Mouse (Mus musculus): ENCODE results near the gene Poldip3. TPM values are rescaled to one million over a fixed set of nuclear protein-coding genes. Genes with fewer than 3 reads are reported as not detected.

Gene Poldip3
- total RNA-seq, 2 experiments from 2014 or later: 82.6 to 83.2 TPM

DNA sequence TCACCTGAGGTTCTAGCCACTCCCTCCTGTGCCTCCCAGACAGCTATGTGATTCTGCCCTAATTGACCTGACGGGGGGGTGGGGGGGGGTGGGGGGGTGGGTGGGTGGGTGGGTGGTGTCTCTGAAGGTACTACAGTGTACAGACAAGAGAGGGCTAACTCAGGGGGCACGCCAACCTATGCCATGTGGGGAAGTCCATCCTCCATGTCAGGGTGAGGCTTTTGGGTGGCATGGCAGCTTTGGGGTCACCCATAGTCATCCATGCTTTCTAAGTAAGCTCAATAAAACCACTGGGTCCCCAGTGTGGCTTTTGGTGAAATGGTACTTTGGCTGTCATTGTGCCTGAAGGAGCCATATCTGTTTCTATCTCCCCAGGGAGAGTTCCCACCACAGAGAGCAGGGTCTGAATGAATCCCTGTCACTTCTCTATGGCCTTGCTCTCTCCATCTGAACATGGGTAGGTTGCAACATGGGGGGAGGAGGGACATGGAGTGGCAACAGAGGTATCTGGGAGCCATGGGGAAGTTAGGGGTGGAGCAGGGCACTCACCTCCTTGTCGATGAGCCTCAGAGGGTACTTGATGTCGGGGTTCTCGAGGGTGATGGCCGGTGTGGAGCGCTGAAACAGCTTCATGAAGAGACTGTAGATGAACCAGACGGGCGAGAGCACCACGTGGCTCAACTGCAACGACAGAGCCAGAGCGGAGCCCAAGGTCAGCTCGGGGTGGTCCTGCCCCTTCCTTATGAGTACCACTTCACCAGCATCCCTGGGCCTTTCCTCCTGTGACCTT, 16.5 kb upstream of the Poldip3 start:
- no peak for DNase-seq (ENCODE audit: low spot score in 2 of 2)

DNA sequence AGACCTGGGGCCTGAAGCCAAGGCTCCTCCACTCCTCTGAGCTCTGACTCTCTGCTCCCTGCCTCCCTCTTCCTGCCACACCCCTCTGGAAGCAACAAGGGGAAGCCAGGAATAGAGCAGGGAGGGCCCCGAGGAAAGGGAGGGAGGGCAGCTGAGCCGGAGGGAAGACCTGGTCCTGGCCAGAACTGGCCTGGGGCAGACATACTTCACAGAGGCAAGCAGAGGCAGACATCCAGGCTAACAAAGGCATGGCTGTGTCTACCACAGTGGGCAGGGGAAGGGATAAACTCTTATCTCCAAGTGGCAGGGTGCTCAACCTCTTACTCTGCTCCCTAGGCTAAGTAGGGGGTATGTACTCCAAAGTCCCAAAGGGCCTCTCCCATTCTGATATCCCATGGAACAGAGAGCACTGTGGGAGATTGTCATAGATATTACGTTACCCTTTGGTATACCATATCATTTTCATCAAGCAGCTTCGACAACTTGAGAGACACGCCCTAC, 15.8 kb upstream of the Poldip3 start:
- DNase-seq (ENCODE audit: low spot score in 2 of 2): no peak

DNA sequence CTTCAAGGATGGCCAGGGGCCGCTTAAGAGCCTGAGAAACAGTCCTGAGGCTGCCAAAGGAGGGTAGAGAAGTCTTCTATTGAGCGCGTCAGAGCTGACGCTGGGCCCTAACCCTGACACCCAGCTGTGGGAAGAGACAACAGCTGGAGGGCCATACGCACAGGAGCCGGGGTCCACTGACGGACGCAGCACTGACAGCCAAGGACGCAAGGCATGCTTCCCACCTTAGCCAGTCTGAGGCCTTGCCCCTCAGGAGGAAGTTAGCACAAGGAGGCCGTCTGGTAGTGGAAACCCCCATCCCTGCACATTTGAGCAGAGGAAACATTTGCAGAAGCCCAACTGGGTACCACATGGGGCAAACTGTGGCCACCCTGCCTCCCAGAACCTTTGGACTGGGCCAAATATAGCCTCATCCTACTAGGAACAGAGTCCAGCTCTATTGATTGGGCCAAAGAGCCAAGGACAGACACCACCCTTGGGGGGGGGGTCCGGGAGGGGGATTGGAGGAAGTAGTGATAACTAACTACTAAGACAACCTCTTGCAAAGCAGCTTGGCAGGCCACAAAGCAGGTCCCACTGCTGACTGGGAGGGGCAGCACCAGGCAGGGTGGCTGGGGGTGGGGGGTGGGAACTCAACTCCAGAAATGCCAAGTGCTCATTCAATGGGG, 13.8 kb upstream of the Poldip3 start:
- DNase-seq (ENCODE audit: low spot score in 2 of 2): no peak

DNA sequence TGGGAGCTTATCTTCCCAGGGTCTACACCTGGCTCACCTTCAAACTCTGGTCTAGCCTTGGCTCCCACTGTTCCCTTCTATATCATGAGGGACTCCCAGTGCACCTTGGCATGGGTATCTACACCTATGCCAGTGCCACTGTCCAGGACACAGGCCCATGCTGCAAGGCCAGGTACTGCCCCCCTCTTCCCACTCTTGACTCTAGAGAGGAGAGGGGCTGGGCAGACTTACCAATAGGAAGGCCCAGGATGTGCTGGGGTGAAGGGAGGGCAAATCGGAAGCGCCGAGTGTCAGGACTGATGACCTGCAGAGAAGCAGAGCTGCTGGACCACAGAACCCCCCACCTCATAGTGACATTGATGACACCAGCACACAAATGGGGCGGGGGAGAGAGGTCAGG, 12.8 kb upstream of the Poldip3 start:
- no peak for DNase-seq (ENCODE audit: low spot score in 2 of 2)

DNA sequence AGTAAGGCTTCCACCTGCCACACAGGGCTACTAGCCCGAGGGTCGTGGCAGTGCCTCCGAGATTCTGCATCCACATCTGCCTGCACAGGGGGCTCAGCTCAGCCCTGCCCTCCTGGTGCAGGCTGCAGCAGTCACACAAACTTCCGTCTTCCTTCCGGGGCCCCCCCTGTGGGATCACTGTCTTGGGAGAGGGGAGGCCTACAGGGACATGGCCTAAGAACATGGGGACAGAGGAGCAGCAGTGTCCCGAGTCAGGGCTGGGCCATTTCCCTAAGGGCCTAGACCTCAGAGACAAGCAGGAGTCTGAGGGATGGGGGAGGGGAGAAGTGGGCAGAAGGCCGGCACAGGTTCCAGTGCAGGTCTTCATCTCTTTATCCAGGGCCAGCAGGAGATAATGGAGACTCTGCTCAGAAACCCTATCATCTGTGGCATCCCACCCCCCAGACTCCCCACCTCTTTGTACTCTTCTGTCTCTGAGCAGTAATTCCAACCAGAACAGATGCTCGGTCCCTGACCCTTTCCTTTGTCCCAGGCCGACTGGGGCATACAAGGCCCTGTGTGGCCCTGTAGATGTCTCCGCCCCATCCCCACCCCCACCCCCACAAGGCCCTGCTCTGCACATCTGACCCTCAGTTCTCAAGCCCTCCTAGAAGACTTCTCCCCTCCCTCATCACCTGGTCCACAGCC, 12.0 kb upstream of the Poldip3 start:
- DNase-seq (ENCODE audit: low spot score in 2 of 2): no peak

DNA sequence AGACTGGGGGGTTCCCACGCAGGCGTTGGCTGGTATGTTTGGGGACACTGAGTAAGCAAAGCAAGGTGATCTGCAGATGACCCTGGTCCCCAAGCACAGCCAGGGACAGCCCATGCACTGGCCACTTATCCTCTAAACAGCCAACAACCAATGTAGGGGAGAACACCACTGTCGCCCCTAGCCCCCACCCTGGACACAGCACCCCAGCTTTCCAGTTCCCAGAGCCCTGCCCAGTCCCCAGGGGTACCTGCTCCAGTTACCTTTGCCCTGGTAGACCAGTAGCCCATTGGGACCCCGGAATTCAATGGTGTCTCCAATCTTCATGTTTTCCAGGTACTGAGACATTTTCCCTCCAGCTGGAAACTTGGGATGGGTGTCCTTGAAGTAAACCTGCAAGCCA, 11.4 kb upstream of the Poldip3 start:
- no peak for DNase-seq (ENCODE audit: low spot score in 2 of 2)

DNA sequence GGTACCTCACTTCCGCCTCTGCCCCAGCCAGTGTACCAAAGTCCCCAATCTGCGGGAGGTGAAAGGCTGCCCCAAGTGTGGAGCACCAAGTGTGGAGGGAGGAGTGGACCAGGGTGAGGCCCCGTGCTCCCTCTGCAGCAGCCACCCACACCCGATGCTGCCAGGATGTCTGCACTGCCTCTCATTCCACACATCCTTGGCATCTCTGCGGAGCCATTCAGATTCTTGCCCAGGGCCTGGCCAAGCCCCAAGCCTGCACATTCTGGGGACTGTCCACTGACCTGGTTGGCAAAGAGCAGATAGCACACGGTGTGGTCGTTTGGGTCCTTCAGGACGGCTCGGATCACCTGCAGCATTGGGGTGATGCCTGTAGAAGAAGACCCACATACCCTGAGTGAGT, 10.6 kb upstream of the Poldip3 start:
- DNase-seq (ENCODE audit: low spot score in 2 of 2): no peak

DNA sequence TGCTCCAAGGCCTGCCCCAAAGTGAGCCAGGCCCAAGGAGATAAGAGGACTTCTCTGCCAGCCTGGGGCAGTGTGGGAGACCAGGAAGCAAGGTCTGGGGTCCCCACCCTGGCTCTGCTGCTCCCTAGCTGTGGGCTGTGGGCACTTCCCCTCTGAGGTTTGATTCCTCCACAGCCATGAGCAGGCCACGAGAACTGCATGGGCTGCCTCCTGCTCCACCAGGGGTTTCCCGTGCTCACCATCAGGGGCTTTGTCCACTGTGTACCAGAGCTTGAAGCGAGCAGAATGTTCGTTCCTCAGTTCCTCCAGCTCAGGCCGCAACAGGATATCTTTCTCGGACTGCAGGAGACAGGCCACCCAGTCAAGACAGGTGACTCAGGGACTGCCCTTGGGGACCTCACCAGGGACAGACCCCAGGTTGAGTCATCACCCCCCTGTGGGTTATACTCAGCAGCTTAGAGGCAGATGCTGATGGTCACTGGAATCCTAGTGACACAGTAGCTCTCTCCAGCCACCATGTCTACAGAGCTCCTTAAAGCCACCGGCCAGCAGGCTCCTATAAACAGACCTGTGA, 9.5 kb upstream of the Poldip3 start:
- DNase-seq (ENCODE audit: low spot score in 2 of 2): no peak

DNA sequence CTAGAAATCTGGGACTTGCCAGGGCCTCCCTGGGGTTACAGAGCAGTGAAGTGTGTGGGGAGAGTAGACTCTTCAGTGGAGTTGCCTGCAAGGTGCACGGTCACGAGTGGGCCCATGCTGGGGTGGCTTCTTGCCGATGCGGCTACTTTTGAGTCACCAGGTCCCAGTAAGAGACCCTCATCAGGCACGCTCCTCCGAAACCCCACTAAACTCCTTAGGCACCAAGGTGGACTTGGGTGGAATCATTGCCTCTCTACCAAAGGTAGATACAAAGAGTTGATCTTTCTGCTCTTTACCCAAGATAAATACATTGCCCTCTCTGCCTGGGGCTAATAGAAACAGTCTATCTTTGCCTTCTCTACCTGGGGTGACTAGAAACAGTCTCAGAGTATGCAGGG, 8.5 kb upstream of the Poldip3 start:
- no peak for DNase-seq (ENCODE audit: low spot score in 2 of 2)

DNA sequence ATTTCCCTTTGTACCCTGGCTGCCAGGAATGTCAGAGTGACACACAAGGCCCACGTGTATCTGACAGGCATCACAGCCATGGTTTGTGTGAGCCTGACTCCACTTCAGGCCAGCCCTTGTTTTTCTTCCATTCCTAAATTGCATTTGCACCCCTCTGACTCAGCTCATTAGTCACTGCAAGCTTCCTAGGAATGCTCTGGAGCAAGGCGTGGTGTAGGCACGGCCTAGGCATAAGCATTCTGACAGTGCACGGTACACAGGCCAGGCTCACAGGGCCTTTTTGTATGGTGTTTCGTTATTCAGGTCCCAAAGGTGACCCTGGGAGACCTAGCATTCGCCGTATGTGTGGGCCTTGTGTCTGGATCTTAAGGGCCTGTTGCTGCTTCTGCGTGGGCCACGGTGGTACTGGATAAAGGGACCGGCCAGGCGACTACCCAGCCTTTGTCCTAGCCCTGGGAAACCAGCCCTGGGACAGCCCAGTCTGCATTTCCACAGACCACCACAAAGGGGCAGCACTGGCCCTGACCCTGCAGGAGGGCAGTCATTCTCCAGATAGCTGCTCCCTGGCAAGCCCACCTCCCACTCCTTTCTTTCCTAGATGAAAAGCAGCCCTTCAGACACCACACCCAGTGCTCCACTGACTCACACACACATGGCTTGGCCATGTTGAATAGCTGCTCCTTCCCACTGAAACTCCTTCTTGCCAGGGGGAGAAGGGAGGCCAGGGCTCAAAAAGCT, 7.9 kb upstream of the Poldip3 start:
- peak; percentile 64 to 68 for DNase-seq (ENCODE audit: low spot score in 2 of 2)

DNA sequence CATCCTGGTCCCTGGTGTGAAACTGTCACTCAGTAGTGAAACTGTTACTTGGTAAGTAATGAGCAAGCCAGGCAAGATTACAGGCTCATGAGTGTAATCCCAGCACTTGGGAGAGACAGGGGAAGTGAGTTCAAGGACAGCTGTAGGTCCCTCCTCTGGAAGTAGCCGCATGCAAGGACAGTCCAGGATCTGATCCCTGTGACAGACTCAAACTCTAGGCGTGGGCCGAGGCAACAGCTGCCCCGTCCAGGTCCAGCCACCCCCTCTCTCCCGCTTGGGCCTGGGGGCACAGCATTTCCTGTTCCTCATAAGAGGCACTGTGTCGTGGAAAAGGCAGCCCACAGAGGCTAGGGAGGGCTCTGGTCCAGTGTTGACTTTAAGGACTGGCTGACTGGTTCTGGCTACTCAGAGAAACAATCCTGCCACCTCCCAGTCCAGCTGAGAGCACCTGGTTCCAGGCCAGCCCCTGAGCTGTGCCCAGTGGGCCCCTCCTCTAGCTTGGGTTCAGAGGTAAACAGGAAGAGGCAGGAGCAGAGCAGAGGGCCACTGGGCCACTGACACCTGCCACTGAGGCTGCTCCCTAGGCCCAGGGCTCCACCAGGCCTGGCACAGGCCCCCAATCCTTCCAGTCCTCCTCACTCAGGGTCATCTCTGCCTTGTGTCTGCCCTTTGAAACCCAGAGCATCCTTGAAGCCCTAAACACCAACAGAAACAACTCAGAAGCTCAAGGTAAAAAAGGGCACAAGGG, 6.7 kb upstream of the Poldip3 start:
- no peak for DNase-seq (ENCODE audit: low spot score in 2 of 2)

DNA sequence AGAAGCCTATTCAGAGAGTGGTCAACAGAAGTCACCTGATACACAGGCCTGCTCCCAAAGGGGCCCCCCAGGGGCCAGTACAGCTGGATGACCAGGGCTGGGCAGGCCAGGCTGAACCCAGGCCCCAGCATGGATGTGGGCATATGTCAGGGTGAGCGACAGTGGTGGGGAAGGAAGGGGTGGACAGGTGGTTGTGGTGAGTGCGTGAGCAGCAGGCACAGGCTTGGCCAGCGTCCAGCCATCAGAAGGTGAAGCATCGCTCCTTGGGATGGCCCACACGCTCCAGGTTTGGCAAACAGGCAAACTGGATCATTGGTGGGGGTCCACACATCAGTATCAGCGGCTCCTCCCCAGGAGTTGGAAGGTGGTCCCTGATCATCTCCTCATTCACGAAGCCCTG, 5.1 kb upstream of the Poldip3 start:
- DNase-seq (ENCODE audit: low spot score in 2 of 2): no peak

DNA sequence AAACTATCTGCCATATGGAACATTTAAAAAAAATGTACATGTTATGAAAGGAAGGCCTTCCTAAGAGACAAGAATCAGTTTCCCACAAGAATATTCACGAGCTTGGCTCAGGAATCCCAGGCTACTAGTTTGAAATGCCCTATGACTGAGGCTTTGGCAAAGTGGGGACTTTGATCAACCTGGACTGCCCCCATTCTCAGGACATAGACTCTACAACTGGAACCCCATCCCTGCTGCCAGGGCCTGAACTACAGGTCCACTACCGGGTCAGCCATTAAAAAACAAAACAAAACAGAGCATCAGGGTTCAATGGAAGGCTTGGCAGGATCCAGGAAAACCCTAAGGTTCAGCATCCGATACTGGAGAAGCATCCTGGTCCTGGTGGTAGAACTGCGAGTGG, 1.5 kb upstream of the Poldip3 start:
- no peak for DNase-seq (ENCODE audit: low spot score in 2 of 2)

DNA sequence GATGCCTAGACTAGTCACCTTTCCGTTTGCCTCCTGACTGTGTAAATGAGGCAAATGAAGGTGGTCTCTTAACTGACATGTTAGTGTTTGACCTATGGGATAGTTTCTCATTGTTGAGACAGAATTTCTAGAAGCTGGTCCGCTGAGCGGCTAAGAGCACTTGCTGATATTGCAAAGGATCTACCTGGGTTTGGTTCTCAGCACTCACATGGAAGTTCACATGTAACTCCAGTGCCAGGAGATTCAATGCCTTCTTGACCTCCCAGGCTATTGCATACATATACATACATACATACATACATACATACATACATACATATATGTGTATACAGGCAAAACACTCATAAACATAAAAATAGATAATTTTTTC, 874 bp upstream of the Poldip3 start:
- no peak for DNase-seq (ENCODE audit: low spot score in 2 of 2)

DNA sequence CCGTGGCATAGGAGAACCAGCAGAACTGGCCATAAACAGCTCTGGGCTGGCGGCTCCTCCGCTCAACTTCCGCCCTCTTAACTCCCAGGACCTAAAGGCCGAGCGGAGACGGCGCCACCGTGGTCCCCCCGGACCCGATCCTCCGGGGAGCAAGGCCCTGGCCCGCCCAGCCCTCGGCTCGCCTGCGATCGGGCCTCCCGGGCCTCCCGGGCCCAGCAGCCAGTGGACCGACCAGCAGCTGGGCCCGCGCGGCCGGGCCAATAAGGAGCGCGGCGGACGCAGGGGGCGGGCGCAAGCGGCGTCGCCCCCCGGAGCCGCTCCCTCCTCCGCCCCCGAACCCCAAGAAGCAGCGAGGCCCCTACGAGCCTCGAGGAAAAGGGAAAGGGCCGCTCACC, 386 bp downstream of the Poldip3 start:
- DNase-seq (ENCODE audit: low spot score in 2 of 2): no peak

DNA sequence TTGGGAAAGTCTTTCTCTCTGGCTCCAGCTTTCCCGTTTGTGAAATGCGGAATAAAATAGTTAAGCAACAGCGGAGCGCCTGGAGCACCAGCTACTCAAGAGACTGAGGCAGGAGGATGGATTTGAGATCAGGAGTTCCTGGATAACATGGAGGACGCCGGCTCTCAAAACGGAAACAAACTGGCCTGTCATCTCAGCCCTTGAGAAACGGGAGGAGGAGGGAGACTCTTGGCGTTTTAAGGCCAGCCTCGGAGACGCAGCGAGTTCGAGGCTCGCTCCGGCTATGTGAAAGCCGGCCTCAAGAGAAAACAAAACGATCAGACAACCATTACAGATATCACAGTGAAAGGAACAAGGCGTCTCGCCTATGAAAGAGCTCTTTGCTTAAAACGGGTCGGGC, 789 bp downstream of the Poldip3 start:
- DNase-seq (ENCODE audit: low spot score in 2 of 2): no peak

DNA sequence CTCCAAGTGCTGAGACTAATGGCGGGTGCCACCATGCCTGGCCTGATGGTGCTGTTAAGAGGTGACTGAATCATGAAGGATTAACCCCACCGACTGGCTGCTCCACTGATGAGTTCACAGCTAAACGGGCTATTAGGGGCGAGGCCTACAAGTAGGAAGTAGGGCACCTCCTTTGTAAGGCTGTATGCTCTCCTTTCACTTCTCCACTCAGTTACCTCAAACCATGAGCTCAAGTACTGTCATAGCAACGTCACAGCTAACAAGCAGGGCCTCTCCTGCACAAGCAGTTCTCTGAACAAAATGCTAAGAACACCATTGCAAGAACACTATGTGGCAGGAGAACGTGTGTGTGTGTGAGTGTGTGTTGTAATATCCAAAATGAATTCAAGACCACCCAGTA, 3.6 kb downstream of the Poldip3 start:
- no peak for DNase-seq (ENCODE audit: low spot score in 2 of 2)

DNA sequence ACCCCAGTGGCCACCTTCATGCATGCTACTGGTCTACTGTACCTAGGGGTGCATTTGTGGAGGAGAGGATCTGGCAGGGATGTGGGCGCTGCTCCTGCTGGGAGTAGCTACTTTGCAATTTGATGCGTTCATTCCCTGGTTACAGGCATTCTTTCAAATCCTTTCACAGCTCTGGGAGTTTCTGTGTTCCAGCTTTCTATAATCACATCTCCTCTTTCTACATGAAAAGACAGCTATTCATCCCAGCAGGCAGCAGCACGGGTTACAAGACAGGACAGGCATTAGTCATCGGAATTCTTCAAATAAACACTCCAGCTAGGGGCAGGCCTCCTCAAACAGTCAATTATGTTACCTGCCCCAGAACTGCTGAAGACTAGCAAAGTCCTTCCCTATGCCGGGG, 6.3 kb downstream of the Poldip3 start:
- no peak for DNase-seq (ENCODE audit: low spot score in 2 of 2)

DNA sequence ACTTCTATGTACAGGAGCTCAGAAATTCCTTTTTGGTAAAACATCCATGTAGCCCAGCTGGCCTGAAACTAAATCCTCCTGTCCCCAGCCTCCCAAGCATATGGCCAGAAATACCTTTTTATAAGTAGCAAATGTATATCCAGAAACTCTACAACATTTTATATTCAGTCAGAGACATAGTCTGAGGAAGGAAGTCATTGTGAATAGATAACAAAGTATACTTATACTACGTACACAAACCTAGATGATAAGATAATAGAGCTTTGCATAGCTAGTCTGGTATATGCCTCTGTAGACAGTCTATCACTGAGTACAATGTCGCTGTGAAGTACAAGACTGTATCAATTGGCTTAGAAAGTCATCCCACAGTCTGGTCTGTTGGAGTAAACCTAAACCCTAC, 13.5 kb downstream of the Poldip3 start:
- no peak for DNase-seq (ENCODE audit: low spot score in 2 of 2)

DNA sequence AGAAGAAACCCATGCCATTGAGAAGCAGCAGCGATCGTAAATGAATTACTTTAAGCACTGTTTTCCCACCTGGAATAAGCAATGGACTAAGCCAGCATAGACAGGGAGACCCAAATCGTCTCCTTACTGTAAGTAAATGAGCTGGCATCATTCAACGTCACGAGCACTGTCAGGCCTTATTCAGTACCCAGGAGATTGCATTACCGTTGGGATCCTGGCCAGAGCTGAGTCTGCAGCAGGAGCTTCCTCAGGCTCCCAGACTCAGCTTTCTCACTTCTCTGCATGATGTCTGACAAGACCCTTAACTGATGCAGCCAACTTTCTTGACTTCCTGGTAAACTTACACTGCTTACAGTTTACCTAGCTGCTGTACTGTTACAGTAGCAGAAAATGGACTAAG, 14.5 kb downstream of the Poldip3 start:
- no peak for DNase-seq (ENCODE audit: low spot score in 2 of 2)
